Mouse (Mus musculus) adrenal gland, postnatal 10 days (tissue): Measurements from ENCODE around the gene Atp6v1g2. TPM values are rescaled to one million over a fixed set of nuclear protein-coding genes. Genes with fewer than 3 reads are reported as not detected.

Source experiments
- DNase-seq: peaks from one replicate; pipeline ENCODE4 v3.0.0; 2021; ENCODE audit warnings: mixed read lengths
- total RNA-seq, 2 experiments: library from RNA; stranded (reverse); gene quantifications; 2 replicates each; pipeline ENCODE4 v1.2.3; 2021

The Atp6v1g2 gene
- total RNA-seq, 2 experiments from 2014 or later = 5.6 to 9.4 TPM

- DNase-seq = no peak
Observed at GRCm38 (mm10) chr17:35236996-35237395, 3.5 kb downstream of the Atp6v1g2 start.

DNA sequence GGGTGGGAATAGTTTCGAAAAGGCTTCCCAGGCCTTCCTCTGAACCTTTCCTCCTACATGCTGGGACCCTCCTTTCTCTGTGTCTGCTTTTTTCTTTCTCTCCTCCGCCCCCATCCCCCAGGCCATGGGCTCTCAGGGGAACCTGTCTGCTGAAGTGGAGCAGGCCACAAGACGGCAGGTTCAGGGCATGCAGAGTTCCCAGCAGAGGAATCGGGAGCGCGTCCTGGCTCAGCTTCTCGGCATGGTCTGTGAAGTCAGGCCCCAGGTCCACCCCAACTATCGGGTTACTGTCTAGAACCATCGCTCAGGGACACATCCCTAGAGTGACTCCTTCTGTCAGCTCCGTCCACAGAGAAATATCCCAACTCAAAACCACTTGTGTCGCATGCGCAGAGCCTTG, 4.0 kb downstream of the Atp6v1g2 start:
- no peak for DNase-seq

DNA sequence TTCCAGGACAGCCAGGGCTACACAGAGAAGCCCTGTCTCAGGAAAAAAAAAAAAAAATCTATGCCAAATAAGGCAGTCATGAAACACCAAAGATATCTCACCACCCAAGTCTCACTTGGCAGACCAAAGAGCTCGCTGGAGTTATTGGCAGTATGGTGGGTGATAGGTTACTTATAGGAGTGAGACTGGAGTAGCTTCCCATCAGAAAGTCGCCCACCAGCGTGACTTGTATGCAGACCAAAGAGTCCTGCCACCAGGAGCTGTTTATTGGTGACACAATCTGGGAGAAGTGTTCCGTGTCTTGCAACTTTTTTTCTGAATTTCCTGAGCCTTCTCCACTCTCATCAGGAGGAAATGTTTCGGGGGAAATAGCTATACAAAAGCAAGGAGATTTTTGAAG, 6.2 kb downstream of the Atp6v1g2 start:
- DNase-seq = no peak

DNA sequence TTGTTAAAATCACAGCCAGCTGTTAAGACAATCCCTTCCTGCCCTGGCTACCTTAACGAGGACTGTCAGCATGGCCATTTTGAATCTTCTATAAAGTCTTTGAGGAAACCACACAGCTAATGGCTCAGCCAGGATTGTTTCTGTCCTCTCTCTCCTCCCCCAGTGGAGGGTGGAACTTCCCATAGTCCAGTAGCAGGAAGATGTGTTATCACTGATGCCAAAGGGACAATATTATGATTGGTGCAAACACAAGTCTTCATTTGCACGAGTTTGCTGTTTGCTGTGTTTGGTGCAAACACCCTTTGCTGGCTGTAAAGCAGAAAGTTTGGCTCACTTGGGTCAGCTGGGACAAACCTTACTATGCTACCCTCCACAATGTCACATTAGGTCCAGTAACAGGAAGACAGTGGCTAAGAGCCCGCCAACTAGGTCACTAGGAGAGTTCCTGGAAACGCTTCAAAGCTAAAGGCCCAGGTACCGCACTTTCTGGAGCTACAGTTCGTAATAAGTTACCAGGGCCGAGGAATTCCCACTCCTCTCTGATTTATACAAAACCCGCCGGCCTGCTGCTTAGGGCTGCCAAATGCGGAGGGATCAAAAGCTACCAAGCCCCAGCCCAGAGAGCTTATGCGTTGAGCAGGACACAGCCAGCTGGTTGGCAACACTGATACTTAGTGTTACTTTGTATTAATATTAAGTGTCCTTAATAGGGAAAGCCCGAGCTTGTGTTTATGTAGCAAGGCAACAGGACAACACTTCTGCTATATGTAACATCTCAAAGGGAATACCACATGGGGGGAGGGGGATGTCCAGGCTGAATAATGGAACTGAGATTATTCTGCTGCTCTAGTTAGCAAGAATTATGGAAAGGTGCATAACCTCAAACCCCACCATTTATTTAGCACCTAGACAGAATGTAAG, 7.2 kb downstream of the Atp6v1g2 start:
- DNase-seq = peak; percentile 58

DNA sequence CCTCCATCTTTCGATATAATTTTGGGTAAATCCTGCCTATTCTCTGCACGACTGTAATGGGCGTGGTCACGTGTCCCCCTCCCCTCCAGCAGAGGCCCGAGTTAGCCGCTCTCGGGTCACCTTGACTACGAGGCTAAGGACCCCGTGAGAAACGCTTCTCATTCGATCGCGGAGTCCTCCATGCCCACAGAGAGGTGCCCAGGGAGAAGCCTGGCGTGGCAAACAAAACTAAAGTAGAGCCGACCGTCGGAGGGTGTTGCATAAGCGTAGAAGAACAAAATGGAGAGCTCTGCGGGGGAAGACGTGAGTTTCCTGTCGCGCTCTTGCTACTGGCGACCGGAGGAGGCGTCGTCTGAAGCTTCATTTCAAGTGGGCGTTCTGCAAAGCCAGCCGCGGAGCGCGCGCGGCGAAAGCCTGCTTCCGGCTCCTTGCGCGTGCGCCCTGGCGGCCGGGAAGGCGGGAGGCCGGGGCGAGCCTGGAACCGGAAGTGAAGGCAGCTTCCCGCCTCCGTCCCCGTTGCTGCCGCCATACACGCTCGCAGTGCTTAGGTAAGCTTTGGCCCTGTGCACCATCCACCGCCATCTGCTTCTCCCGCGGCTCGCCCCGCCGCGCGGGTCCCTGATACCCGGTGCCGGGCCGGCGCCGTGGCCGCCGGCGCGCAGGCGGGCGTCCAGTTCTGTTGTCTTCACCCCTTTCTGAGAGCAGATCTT, 8.0 kb downstream of the Atp6v1g2 start, which contains the start of gene Ddx39b:
Gene Ddx39b (plus strand): TSS at position 442 of the 710 bp plus-strand sequence.
- peak; percentile 97 for DNase-seq

- DNase-seq = peak; percentile 81
Observed at GRCm38 (mm10) chr17:35242015-35242941, 8.8 kb downstream of the Atp6v1g2 start.

- DNase-seq = peak; percentile 71
Observed at GRCm38 (mm10) chr17:35243086-35243485, 9.6 kb downstream of the Atp6v1g2 start.

GRCm38 (mm10) chr17:35244999-35245398, 11.5 kb downstream of the Atp6v1g2 start:
- DNase-seq = no peak

GRCm38 (mm10) chr17:35245731-35246623, 12.5 kb downstream of the Atp6v1g2 start:
- no peak for DNase-seq

DNA sequence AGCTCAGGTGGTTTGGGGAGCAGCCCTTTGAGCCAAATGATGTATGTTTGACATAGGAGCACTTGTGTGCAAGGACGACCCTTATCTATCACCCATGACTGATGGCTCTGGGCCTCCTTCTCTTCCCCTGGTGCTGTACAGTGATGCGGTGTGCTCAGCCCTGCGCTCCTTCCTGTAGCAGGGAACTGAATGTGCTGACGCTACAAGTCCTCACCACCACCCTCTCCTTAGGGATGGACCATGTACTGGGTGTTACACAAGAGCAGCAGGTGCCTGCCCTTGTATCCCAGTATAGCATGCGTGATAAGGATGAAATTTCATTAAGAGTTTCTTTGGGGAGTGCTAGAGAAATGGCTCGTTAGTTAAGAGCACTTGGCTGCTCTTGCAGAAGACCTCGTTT, 13.7 kb downstream of the Atp6v1g2 start:
- DNase-seq = no peak

DNA sequence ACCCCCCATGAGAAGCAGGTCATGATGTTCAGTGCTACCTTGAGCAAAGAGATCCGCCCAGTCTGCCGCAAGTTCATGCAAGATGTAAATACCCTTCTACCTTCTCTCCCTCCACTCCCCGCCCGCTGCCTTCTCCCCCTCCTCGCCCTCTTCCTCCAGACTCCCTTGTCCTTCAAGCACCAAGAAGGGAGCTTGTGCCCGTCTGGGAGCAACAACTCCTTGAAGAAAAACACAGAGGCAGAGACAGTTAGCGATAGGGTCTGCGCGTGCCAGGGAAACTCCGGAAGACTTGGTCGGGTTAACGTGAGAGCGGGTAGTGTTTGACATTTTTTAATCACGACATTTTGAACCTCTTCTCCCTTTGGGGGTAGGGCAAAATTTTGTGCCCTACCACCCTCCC, 15.5 kb downstream of the Atp6v1g2 start:
- DNase-seq = no peak

- DNase-seq = no peak
Observed at GRCm38 (mm10) chr17:35249451-35250197, 16.2 kb downstream of the Atp6v1g2 start.

DNA sequence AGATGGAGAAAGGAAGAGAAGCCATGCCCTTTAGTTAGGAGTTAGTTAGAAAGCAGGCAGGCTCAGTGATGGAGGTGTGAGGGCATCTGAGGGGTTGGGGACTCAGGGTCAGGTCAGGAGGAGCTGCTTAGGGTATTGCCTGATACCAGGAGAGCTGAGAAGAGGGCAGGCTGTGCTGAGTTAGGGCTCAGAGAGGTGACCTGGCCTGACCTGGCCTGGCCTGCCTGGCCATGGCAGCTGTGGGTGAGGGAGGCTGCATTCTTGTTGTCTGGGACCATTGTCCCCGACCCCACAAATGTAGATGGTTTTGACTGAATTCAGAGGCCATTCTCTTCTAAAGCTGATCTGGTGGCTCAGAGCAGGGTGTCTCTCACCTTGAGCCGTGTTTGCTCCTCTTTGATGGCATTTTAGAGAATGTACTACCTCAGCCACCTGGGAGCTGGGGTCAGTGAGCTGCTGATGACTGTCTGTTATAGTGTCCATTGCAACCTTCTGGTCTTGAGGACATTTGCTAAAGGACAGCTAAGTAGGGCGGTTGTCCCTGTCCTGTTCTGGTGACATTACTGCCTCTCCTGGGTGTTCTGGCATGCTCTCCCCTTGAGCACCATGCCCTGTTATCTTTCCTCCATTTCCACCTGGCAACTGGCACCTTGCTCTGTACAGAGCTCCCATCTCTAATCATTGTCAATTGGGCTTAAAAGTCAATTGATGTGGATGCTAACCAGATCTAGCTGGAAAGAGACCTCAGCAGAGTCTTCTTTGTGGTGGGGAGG, 17.1 kb downstream of the Atp6v1g2 start:
- no peak for DNase-seq

- no peak for DNase-seq
Observed at GRCm38 (mm10) chr17:35251162-35251719, 17.8 kb downstream of the Atp6v1g2 start.

GRCm38 (mm10) chr17:35251981-35252380, 18.5 kb downstream of the Atp6v1g2 start:
- DNase-seq = no peak

DNA sequence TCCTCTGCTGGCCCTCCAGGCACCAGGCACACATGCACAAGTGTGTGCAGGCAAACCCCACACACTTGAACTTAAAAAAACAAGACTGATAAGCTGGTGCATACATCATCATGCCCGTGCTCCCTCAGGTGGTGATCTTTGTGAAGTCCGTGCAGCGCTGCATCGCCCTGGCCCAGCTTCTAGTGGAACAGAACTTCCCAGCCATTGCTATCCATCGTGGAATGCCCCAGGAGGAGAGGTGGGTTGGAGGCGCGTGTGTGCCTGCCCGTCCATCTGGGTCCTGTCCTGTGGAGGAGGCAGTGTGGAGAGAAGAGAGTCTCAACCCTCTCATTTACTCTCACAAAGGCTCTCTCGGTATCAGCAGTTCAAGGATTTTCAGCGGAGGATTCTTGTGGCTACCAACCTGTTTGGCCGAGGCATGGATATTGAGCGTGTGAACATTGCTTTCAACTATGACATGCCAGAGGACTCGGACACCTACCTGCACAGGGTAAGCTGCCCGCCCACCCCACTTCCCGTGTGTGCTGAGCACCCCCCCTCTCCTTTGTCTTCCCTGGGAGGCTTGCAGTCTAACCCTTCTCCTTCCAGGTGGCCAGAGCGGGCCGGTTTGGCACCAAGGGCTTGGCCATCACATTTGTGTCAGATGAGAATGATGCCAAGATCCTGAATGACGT, 19.3 kb downstream of the Atp6v1g2 start:
- DNase-seq = no peak

- no peak for DNase-seq
Observed at GRCm38 (mm10) chr17:35253293-35254093, 20.0 kb downstream of the Atp6v1g2 start.
